Mouse (Mus musculus) embryo, embryonic 10 days (tissue): Measurements from ENCODE around the gene Ulk2.
"Not testable (repeated sequence)": the region's sequence is repeated elsewhere in the genome, so short reads cannot be mapped to it uniquely, and the experiment has no call there.

Experiments used
- DNase-seq: peaks from one replicate; pipeline ENCODE4 v3.0.0-alpha.2; 2015; ENCODE audit warnings: low spot score

Ulk2 gene

GRCm38 (mm10) chr11:61854988-61855411 lies at the start of gene Ulk2:
TSS of gene Ulk2 (minus strand) at chr11:61855073.
- DNase-seq = peak; percentile 91

GRCm38 (mm10) chr11:61882183-61882582 lies 27.3 kb upstream of the Ulk2 start:
- peak; percentile 9 for DNase-seq

GRCm38 (mm10) chr11:61879921-61880320 lies 25.0 kb upstream of the Ulk2 start:
- no peak for DNase-seq

DNA sequence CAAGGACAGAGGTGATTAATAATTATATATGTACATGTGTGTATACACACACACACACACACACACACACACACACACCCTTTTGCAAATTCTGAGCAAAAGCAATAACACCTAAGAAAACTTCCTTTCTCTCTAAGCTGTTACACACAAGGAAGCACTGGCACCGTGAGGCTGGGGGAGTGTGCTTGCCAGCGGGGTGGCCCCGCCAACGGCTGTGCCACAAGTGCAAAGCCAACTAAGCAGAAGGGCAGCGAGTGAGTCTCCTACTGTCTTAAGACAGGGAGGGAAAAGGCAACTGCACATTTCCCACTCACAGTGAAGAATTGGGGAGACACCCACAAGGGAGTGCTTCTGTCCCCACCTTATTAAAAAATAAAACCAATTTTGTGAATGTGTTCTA lies 17.0 kb upstream of the Ulk2 start:
- DNase-seq = no peak

DNA sequence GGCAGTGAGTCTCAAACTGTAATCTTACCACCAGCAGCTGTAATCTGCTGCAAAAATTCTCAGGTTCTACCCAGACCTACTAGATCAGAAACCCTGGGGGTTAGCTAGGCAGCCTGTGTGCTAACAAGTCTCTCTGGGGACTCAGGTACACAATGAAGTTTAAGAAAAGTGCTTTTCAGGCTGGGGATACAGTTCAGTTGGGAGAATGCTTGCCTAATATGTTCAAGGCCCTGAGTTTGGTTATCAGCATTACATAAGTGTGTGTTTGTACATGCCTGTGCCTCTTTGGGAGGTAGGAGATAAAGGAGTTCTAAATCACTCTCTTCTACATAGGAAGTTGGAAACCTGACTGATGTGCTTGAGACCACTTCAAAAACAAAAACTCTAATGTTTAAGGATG lies 12.0 kb upstream of the Ulk2 start:
- no peak for DNase-seq

GRCm38 (mm10) chr11:61861781-61862547 lies 7.1 kb upstream of the Ulk2 start:
- DNase-seq = no peak

- no peak for DNase-seq
Measured at GRCm38 (mm10) chr11:61859316-61859715, 4.4 kb upstream of the Ulk2 start.

DNA sequence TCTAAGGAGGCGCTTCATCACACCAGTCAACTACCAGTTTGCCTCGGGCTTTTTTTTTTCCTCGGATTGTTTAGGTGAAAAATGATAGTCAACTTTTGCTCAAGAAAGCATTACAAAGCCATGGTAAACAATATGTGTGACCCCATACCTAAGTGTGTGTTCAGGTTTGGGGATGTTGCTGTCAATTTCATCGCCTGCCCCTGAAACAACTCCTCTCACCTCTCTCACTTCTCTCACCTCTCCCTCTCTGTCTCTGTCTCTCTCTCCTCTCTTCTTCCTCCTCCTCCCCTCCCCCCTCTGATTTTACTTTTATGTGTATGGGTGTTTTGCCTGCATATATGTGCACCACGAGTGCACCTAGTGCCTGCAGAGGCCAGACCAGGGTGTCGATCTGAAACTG lies 666 bp upstream of the Ulk2 start:
- DNase-seq = no peak

GRCm38 (mm10) chr11:61854211-61854987 lies 474 bp downstream of the Ulk2 start:
- peak; percentile 91 for DNase-seq

- no peak for DNase-seq
Measured at GRCm38 (mm10) chr11:61853659-61854058, 1.2 kb downstream of the Ulk2 start.

- no peak for DNase-seq
Measured at GRCm38 (mm10) chr11:61852916-61853315, 2.0 kb downstream of the Ulk2 start.

GRCm38 (mm10) chr11:61851195-61851594 lies 3.7 kb downstream of the Ulk2 start:
- DNase-seq = no peak

DNA sequence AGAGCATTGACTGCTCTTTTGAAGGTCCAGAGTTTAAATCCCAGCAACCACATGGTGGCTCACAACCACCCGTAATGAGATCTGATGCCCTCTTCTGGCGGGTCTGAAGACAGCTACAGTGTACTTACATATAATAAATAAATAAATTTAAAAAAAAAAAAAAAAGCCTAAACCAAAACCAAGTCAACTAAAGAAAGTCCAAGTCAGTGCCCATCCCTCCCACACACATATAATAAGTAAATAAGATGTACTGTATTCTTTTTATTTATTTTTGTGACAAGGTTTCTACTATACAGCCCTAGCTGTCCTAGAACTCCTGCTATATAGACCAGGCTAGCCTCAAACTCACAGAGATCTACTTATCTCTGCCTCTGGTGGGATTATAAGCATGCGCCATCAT lies 14.2 kb downstream of the Ulk2 start:
- not testable (repeated sequence) for DNase-seq

- no peak for DNase-seq
Measured at GRCm38 (mm10) chr11:61839940-61840339, 14.9 kb downstream of the Ulk2 start.

- no peak for DNase-seq
Measured at GRCm38 (mm10) chr11:61839182-61839581, 15.7 kb downstream of the Ulk2 start.

DNA sequence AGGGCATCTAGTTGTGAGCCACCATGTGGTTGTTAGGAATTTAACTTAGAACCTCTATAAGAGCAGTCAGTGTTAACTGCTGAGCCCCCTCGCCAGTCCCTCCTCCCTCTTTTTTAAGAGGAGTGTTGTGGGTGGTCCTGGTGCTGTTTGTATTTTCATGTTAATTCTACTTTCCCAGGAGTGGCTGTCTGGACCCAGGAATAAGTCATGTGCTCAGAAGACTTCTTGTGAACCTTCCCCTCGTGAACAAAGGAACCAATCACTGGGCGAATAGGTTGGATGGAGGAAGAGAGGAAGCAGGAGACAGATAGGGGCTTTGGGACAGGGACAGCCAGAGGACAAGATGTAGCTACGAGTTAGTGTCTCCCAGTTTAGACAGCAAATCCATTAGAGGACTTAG lies 45.1 kb downstream of the Ulk2 start:
- DNase-seq = peak; percentile 33

GRCm38 (mm10) chr11:61808551-61809117 lies 46.2 kb downstream of the Ulk2 start:
- no peak for DNase-seq

DNA sequence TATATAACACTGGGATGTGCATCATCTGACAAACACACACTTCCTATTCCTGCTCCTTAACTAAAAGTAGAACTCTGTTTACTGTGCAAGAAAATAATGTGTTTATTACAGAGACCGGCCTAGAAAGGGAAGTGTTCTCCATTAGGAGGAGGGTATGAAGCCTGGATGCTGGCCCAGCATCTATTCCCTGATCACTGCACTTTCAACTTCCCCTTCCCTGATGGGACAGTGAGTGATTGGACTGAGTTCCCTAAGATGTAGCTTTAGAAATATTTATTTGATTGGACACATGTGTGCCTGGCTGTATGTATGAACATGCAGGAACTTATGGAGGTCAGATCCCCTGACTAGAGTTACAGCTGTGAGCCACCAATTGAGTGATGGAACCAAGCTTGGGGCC lies 61.4 kb downstream of the Ulk2 start:
- DNase-seq = no peak

GRCm38 (mm10) chr11:61788550-61788949 lies 66.3 kb downstream of the Ulk2 start:
- DNase-seq = no peak

- not testable (repeated sequence) for DNase-seq
Measured at GRCm38 (mm10) chr11:61782526-61782925, 72.3 kb downstream of the Ulk2 start.

DNA sequence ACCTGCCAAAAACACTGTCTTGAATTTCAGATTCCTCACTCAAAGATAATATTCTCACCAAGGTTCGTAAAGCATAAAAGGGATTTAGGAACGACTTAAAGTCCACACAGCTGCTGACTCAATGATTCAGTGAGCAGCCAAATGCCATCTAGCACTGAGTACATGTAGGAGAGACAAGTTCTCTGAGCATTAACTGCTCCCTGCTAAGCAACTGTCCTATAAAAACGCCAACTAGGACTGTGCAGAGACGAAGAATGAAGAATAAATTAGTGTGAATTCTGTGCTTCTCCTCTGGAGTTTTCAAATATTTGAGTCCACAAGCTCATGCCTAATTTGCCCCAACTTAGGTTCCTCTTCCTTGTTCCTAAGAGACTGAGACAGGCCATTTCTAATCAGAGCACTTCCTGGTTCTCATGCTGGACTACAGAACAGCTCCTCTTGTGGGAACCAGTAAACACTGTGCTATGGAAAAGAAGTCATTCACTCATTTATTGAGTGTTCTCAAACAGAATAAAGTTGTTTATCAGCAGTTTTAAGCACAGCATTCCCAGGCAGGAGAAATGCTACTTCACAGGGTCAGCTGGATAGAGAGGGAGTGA lies 80.2 kb downstream of the Ulk2 start:
- no peak for DNase-seq

- peak; percentile 99 for DNase-seq
Measured at GRCm38 (mm10) chr11:61761584-61762407, 93.1 kb downstream of the Ulk2 start, which contains the start of gene Prpsap2. TSS of gene Prpsap2 (minus strand) at chr11:61762088.
